Mouse (Mus musculus) small intestine, adult 10 weeks (tissue): ENCODE results near the gene Ngef. TPM values are rescaled to one million over a fixed set of nuclear protein-coding genes. Genes with fewer than 3 reads are reported as not detected.

Source experiments
- polyA plus RNA-seq: library from polyadenylated mRNA; stranded (reverse); fragments of 350-450 nt; fragmentation: Illumina TruSeq; extraction: RNeasy Lipid Tissue Mini Kit (QIAGEN cat#74804); gene quantifications from one replicate; pipeline ENCODE4 v1.2.3, GENCODE M21; 2014; ENCODE audit warnings: low replicate concordance

Gene Ngef
- polyA plus RNA-seq = 0.59 TPM

GRCm38 (mm10) chr1:87573800-87574215 is at the start of gene Ngef:
TSS of gene Ngef (minus strand) at chr1:87573870.

GRCm38 (mm10) chr1:87620211-87620668 is 46.6 kb upstream of the Ngef start, which contains the start of gene Inpp5d:
TSS of gene Inpp5d (plus strand) at chr1:87620312.

GRCm38 (mm10) chr1:87509561-87510165 is 64.0 kb downstream of the Ngef start, which contains the start of gene Neu2:
TSS of gene Neu2 (plus strand) at chr1:87509889.

GRCm38 (mm10) chr1:87469971-87470370 is 103.7 kb downstream of the Ngef start, which contains the start of gene Snorc:
TSS of gene Snorc (plus strand) at chr1:87470271.

Other genes with a start within 250 kb of the Ngef start
- 76.6 TPM for gene Gigyf2, start 246.9 kb downstream of the Ngef start, polyA plus RNA-seq
- 0.56 TPM for gene Kcnj13, start 179.1 kb downstream of the Ngef start, polyA plus RNA-seq
- not detected for gene Snorc, start 103.6 kb downstream of the Ngef start, polyA plus RNA-seq
- gene Neu2, start 64.0 kb downstream of the Ngef start, polyA plus RNA-seq = 0.74 TPM
- gene Inpp5d, start 46.4 kb upstream of the Ngef start, polyA plus RNA-seq = 1.6 TPM
- 15.9 TPM for gene Atg16l1, start 182.0 kb upstream of the Ngef start, polyA plus RNA-seq
- gene Sag, start 229.8 kb upstream of the Ngef start, polyA plus RNA-seq = not detected